Mouse (Mus musculus): Measurements from ENCODE around the gene Reep1. TPM values are rescaled to one million over a fixed set of nuclear protein-coding genes. Genes with fewer than 3 reads are reported as not detected.

The Reep1 gene
- total RNA-seq, 2 experiments from 2014 or later = 70.5 to 72.3 TPM

DNA sequence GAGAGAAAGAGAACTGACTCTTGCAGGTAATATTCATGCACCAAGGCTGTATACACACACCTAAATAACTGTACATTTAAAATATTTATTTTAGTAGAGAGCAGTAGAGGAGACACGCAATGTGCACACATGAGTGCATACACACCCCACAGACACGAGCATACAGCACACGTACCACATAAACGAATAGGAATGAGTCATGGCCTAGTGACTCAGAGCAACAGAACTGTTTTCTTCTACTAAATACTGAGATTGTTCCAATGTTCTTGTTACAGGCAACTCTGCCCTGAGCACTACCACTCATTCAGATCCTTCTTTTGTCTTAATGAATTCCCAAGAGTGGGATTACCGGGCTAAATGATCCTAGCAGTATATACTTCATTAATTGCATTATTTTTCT, 70.7 kb downstream of the Reep1 start:
- DNase-seq (ENCODE audit: low spot score in 2 of 2) = no peak

DNA sequence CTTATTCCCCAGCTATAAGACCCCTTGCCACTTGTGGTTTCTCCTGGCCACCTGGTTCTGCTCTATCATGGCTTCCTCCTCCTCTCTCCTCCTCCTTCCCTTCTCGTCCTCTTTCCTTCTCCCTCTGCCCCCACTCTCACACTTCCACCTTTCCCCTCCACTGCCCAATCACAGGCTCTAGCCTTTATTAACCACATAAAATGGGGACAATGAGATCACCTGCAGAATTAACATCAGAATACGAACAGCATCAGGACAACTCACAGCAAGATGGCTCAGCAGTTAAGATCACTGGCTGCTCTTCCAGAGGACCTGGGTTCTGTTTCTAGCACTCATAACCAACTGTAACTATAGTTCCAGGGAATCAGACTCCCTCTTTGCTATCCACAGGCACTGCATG, 72.5 kb downstream of the Reep1 start:
- no peak for DNase-seq (ENCODE audit: low spot score in 2 of 2)

DNA sequence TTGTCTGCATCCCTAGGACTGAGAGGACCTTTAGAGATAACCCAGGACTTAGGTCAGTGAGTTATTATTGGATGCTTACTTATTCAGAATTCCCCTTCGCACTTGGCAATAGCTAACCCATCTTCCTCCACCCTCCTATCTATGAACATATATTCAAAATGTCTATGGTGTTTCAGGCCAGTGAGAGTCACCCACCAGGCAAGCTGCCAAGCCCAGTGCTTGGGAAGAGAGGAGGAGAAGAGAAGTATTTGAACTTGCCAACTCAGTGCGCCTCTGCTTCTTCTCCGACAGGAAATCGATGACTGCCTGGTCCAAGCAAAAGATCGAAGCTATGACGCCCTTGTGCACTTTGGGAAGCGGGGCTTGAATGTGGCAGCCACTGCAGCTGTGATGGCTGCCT, 73.1 kb downstream of the Reep1 start:
- no peak for DNase-seq (ENCODE audit: low spot score in 2 of 2)

DNA sequence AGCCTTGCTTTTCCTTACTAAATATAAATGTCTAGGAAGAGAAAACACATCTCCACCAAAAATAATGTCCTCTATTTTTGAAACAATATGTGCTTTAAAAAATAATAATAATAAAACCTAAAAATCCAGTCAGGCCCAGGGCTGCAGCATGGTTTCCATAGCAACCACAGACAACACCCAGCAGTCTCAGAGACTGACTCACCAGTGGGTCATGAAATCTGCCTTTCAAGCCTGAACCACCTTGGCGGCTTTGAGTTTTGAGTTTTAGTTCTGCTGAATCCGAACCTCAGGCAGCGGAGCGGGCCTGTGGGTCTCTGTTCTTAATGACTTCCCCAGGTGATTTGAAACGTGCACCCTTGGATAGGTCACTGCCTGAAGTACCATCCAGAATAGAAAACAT, 75.8 kb downstream of the Reep1 start:
- peak in 1 of 2 experiments; percentile 42 for DNase-seq (ENCODE audit: low spot score in 2 of 2)

DNA sequence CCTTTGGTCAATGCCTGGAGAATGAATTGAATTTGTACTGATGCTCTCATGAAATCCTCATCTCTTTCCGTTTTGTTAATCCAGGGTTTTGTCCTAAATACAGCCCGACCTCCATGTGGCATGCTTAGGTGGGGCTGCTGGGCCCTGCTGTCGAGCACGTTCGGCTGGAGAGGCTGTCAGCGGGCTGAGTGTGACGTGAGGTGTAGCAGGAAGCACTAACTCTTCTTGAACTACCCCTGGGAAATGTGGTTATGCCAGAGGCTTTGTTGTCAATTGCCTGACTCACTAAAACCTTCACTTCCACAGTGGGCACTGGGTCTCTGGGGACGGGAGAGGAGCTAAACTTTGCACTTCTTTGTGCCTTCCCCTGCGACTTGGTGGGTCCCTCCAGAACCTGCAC, 81.0 kb downstream of the Reep1 start:
- no peak for DNase-seq (ENCODE audit: low spot score in 2 of 2)

DNA sequence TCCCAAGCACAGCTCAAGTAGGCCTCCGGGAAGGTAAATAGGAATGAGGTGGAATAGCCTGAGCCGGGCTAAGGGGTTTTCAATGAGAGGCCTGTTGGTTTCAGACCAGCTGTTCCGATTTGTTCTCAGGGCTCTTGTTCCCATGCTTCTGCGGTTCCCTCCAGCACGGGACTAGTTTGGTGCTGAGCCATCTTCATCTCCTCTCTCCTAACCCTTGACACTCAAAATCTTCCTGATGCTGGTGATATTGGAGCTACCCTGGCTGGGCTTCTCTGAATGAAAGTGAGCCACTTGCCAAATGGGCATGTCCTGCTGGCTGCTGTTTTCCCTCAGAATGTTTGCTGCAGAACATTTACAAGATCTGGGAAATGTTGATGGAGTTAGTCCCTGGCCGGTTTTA, 84.4 kb downstream of the Reep1 start:
- no peak for DNase-seq (ENCODE audit: low spot score in 2 of 2)

DNA sequence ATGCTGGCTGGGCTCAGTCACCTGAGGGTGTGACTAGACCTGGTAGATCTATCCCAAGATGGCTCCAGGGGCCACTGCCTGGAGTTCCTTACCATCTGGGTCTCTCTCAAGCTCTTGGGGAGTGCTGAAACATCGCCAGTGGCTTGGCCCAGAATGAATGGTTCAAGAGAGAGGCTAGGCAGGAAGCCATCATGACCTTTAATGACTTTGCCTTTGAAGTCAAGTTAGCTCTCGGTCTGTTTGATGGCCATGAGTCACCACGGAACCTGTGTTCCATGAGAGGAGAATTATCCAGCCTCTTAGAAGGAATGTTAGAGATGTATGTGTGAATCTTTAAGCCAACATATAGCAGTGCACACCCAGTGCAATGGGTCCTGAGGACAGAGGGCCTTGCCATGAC, 92.0 kb downstream of the Reep1 start:
- DNase-seq (ENCODE audit: low spot score in 2 of 2) = no peak

- DNase-seq (ENCODE audit: low spot score in 2 of 2) = no peak
Measured at GRCm38 (mm10) chr6:71801011-71801713, 93.8 kb downstream of the Reep1 start.

- DNase-seq (ENCODE audit: low spot score in 2 of 2) = peak; percentile 31 to 69
Measured at GRCm38 (mm10) chr6:71801714-71802094, 94.3 kb downstream of the Reep1 start.

DNA sequence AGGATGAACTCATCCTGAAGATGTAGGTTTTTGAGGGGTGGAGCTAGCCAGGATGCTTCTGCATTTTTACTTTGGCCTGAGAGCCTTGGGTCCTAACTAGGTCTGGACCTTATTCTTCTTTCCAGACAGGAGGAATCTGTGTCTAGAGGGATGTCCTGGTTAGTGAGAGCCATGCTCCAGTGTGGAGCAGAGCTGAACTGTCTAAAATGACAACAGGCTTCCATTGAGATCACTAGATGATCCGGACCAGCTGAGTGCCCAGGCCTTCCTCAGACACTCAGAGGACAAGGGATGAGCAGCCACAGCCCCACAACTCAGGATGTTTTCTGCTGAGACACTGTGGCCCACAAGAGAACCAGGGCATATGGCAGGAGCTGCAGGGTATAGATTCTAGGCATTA, 96.2 kb downstream of the Reep1 start:
- no peak for DNase-seq (ENCODE audit: low spot score in 2 of 2)

DNA sequence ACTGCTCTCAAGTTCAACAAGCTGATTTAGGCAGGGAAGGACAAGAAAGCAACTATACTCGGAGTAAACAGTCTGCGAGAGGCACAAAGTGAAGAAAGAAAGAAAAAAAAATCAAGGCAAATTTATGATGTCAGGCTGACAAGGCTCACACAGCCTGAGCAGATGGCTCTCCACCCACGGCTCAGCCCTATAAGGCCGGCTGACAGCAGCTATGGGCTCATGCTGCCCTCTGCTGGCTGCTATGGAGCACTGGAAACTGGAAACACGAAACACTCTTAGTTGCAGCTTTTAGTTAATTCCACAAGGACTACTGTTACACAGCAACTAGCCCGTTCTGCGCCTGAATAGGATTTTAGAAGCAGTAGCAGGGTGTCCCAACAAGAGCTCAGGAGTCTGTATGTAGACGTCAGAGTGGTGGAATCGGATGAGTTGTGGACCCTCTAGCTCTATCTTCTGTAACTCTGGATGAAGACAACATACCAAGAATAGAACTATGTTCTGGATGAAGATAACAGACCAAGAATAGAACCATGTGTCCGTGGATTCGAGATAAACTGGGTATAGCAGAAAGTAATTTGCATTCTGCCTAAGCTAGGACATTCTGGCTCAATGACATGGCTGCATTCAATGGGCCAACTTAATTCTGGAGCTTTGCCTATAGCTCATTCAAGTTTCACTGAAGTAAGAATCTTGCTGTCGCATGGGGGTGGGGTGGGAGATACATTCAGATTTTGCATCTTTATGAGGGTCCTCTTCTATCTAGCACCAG, 96.9 kb downstream of the Reep1 start:
- peak; percentile 71 to 89 for DNase-seq (ENCODE audit: low spot score in 2 of 2)

DNA sequence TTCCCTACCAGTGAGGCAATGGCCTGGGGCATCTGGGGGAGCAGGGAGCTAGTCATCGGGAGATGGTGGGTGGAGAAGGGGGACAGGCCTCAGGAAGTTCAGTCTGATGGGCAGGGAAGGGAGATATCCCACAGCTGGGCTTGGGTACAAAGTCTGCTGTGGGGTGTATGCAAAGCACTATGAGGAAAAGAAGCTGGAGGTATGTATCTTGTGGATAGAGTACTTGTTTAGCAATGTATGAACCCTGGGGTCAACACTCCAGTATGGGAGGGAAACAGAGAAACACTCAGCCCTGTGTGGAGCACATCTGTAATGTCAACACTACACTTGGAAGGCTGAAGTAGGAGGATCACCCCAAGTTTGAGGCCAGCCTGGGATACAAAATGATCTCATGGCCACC, 99.4 kb downstream of the Reep1 start:
- no peak for DNase-seq (ENCODE audit: low spot score in 2 of 2)

- DNase-seq (ENCODE audit: low spot score in 2 of 2) = no peak
Measured at GRCm38 (mm10) chr6:71809890-71810289, 102.5 kb downstream of the Reep1 start.

- no peak for DNase-seq (ENCODE audit: low spot score in 2 of 2)
Measured at GRCm38 (mm10) chr6:71812820-71813219, 105.5 kb downstream of the Reep1 start.

- no peak for DNase-seq (ENCODE audit: low spot score in 2 of 2)
Measured at GRCm38 (mm10) chr6:71819764-71820292, 112.5 kb downstream of the Reep1 start.

DNA sequence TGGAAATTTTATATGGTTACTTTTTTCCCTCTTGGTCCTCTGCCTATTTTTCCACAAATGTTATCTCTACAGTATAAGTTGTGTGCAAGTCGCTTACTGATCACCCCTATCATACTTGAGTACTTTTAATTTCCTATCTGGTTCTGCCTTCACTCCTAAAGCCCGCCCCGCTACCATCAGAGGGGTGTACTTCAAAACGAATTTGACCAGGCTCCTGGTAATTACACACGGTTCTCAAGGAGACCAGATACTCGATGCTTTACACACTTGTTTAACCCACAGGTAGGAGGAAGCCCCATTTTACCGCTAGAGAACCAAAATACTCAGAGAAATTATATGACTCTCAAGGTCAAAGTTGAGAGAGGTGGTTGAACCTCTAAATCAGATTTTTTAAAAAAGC, 115.7 kb downstream of the Reep1 start:
- no peak for DNase-seq (ENCODE audit: low spot score in 2 of 2)

- peak; percentile 85 to 95 for DNase-seq (ENCODE audit: low spot score in 2 of 2)
Measured at GRCm38 (mm10) chr6:71823488-71823887, 116.1 kb downstream of the Reep1 start.

GRCm38 (mm10) chr6:71823961-71824360, 116.6 kb downstream of the Reep1 start:
- DNase-seq (ENCODE audit: low spot score in 2 of 2) = no peak

GRCm38 (mm10) chr6:71826869-71827268, 119.5 kb downstream of the Reep1 start, which contains the start of gene Mrpl35:
Mrpl35 (minus strand) TSS chr6:71826969.
- no peak for DNase-seq (ENCODE audit: low spot score in 2 of 2)

- no peak for DNase-seq (ENCODE audit: low spot score in 2 of 2)
Measured at GRCm38 (mm10) chr6:71829768-71830167, 122.4 kb downstream of the Reep1 start.

- DNase-seq (ENCODE audit: low spot score in 2 of 2) = peak; percentile 97 to 98
Measured at GRCm38 (mm10) chr6:71830690-71831580, 123.6 kb downstream of the Reep1 start, which contains the start of gene Immt. Immt (plus strand) TSS chr6:71831331.

Data from layer of hippocampus, adult 18-20 months (tissue).